In genomic region chr15:86088266-86088790, GRCm38 (mm10) we compare ENCODE assay signal across 12 mouse cellular contexts. TPM values are rescaled to one million over a fixed set of nuclear protein-coding genes. Genes with fewer than 3 reads are reported as not detected.
DNase-seq lines count a peak whose midpoint lies in the region; ATAC-seq and TF ChIP-seq lines count a peak whose summit lies in the region.
"Had no signal": no experiment of that assay in that cellular context is flagged by ENCODE, and none has a peak within 500 bp of the region (broad histone marks: within the 10 kb centered on the region; RNA-seq: fewer than 3 reads in every experiment).

No protein-coding gene starts in this region.

- no peak for TF ChIP-seq CTCF in stomach, postnatal 0 days (IDR thresholded peaks at IDR 0.05; ENCODE audit: low read depth)

- no peak for DNase-seq in heart, adult 18-20 months
- DNase-seq in right cerebral cortex, postnatal 4 days = peak; percentile 34
- DNase-seq in right cerebral cortex, adult 18-20 months = no peak
- no peak for DNase-seq in stomach, postnatal 0 days (ENCODE audit: low spot score)
- no peak for DNase-seq in thymus, postnatal 36 days
- DNase-seq in right cerebral cortex, postnatal 25 days = no peak
- DNase-seq: adrenal gland, postnatal 36 days; cerebellum, adult 8-10 months; kidney, adult 8-10 months had no signal

- peak overlapping the region; percentile 56; the same call in 1 of the 2 replicates for H3K9ac ChIP-seq in heart, embryonic 13.5 days
- H3K9ac ChIP-seq in midbrain, embryonic 12.5 days (replicated peaks) = no peak overlapping the region
- no peak overlapping the region for H3K9ac ChIP-seq in stomach, postnatal 0 days (ENCODE audit: low read length)

- H3K4me2 ChIP-seq in heart, embryonic 13.5 days = no peak overlapping the region
- H3K4me2 ChIP-seq in midbrain, embryonic 12.5 days (replicated peaks) = 0 out of 2 replicates have a peak overlapping the region, but pooled peaks have one; percentile 1
- peak overlapping the region; percentile 11; the same call in 1 of the 2 replicates for H3K4me2 ChIP-seq in stomach, postnatal 0 days (replicated peaks; ENCODE audit: low read depth)
- H3K4me2 ChIP-seq: liver, embryonic 11.5 days had no signal

- 78% methylated on average over 11 of the region's 11 CpGs for WGBS in heart, embryonic 13.5 days
- 86% methylated on average over 11 of the region's 11 CpGs for WGBS in midbrain, embryonic 12.5 days
- WGBS in stomach, postnatal 0 days = 73% methylated on average over 11 of the region's 11 CpGs

- H3K36me3 ChIP-seq in heart, embryonic 13.5 days = peaks cover 18% of the 10 kb centered on the region
- peaks cover 12% of the 10 kb centered on the region for H3K36me3 ChIP-seq in midbrain, embryonic 12.5 days
- no peaks in the 10 kb centered on the region for H3K36me3 ChIP-seq in stomach, postnatal 0 days (ENCODE audit: control insufficient read depth, insufficient read depth, low read length)

- no peak overlapping the region for H3K4me3 ChIP-seq in heart, embryonic 13.5 days
- no peak overlapping the region for H3K4me3 ChIP-seq in midbrain, embryonic 12.5 days
- no peak overlapping the region for H3K4me3 ChIP-seq in stomach, postnatal 0 days (ENCODE audit: low read depth, low read length)

- no peaks in the 10 kb centered on the region for H3K27me3 ChIP-seq in heart, embryonic 13.5 days (replicated peaks)
- no peaks in the 10 kb centered on the region for H3K27me3 ChIP-seq in midbrain, embryonic 12.5 days
- no peaks in the 10 kb centered on the region for H3K27me3 ChIP-seq in stomach, postnatal 0 days (ENCODE audit: control insufficient read depth, insufficient read depth, low read length)

- H3K4me1 ChIP-seq in heart, embryonic 13.5 days = peaks cover 81% of the 10 kb centered on the region
- H3K4me1 ChIP-seq in midbrain, embryonic 12.5 days = peaks cover 65% of the 10 kb centered on the region
- peaks cover 30% of the 10 kb centered on the region for H3K4me1 ChIP-seq in stomach, postnatal 0 days (replicated peaks; ENCODE audit: control insufficient read depth, insufficient read depth)

- TF ChIP-seq EP300 in stomach, postnatal 0 days (optimal IDR thresholded peaks at IDR 0.05) = no peak

- H3K9me3 ChIP-seq in heart, embryonic 13.5 days = no peaks in the 10 kb centered on the region
- H3K9me3 ChIP-seq in midbrain, embryonic 12.5 days = no peaks in the 10 kb centered on the region
- H3K9me3 ChIP-seq in stomach, postnatal 0 days (ENCODE audit: control insufficient read depth, low read length) = no peaks in the 10 kb centered on the region

- H3K27ac ChIP-seq in heart, embryonic 13.5 days (replicated peaks) = peak overlapping the region; percentile 82
- H3K27ac ChIP-seq in midbrain, embryonic 12.5 days (replicated peaks) = peak overlapping the region; percentile 44
- H3K27ac ChIP-seq in stomach, postnatal 0 days (replicated peaks) = peak overlapping the region; percentile 83

- no peak for ATAC-seq in heart, embryonic 13.5 days (ENCODE audit: extremely low read depth, insufficient number of reproducible peaks, low FRiP score, low TSS enrichment)
- no peak for ATAC-seq in midbrain, embryonic 12.5 days (ENCODE audit: low FRiP score, low read depth)
- no peak for ATAC-seq in stomach, postnatal 0 days (ENCODE audit: low FRiP score, low TSS enrichment)

RNA-seq across cellular contexts. Expression of gene Gramd4, which starts 30.8 kb away (rescaled TPM):
- polyA plus RNA-seq in heart, embryonic 13.5 days (2015; fragmentation: Nextera tagmentation; extraction: Ambion mirVana) = 11.9 and 12.2 TPM in 2 replicates
- 10 to 100 TPM; 32.6 to 32.7 TPM for total RNA-seq in heart, adult 18-20 months (2021)
- 29.1 and 31.3 TPM in 2 replicates for polyA plus RNA-seq in midbrain, embryonic 12.5 days (2016; fragmentation: Nextera tagmentation; extraction: Ambion mirVana)
- 11.1 and 11.4 TPM in 2 replicates for polyA plus RNA-seq in stomach, postnatal 0 days (2015; fragmentation: Nextera tagmentation; extraction: Ambion mirVana)

RNA-seq across cellular contexts. Expression of gene Celsr1, which starts 54.8 kb away (rescaled TPM):
- polyA plus RNA-seq in heart, embryonic 13.5 days (2015; fragmentation: Nextera tagmentation; extraction: Ambion mirVana) = 1.3 and 1.4 TPM in 2 replicates
- 1 to 10 TPM; 5.0 to 5.1 TPM for total RNA-seq in heart, adult 18-20 months (2021)
- 3.4 and 4.1 TPM in 2 replicates for polyA plus RNA-seq in midbrain, embryonic 12.5 days (2016; fragmentation: Nextera tagmentation; extraction: Ambion mirVana)
- polyA plus RNA-seq in stomach, postnatal 0 days (2015; fragmentation: Nextera tagmentation; extraction: Ambion mirVana) = 2.0 and 2.2 TPM in 2 replicates
